Mouse (Mus musculus): ENCODE measurements around the gene Spry2. TPM values are rescaled to one million over a fixed set of nuclear protein-coding genes. Genes with fewer than 3 reads are reported as not detected.

Gene Spry2
- polyA plus RNA-seq, 1 experiment from 2014 or later, result 97.7 TPM

DNA sequence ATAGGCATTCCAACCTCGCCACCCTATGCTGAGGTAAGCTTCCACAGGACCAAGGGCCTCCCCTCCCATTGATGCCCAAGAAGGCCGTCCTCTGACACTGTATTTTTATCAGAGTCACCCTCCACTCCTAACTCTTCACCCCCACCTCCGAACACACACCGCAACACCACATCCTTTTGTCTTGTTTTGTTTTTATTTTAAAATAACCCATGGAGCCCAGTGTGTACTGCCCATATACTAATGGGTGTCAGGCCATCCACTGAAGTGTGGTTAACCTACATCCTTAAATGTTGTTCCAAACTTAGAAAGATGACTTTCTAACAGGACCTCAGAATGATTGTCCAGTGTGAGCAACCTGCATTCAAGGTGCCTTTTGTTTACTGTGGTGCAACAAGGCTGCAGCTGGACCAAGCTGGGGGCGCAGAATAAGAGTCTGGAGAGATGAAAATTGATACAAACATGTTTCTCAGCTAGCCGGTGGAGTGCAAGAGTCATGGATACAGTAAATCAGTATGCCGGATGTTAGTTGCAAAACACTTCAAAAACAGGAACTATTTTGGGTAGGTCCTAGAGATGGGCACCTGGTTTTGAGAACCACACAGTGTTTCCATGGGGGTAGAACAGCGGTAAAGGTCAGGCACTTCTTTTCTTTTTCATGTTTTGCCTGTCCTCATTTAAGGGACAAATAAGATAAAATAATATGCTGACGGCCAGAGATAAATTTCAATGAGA, 9.8 kb downstream of the Spry2 start:
- no peak overlapping the region for H3K4me2 ChIP-seq (replicated peaks)
- WGBS, result 94% methylated on average over 9 of the region's 9 CpGs

DNA sequence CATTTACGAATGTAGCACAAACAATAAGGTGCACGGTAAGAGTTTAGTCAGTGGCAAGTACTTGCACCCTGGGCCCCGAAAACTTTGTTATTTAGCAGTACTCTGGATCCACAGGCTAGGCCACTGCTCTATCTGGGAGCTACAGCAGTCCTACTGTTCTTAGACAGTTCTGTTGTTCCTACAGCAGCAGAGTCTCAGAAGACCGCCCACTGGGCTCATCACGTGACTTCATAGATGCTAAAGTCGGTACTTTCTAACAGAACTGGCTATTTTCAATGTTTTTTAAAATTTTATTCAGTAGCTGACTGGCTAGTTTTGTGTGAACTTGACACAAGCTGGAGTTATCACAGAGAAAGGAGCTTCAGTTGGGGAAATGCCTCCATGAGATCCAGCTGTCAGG, 11.4 kb downstream of the Spry2 start:
- WGBS, result 84% methylated on average over 6 of the region's 6 CpGs
- H3K27ac ChIP-seq, result no peak overlapping the region
- no peak overlapping the region for H3K9ac ChIP-seq
- no peak for ATAC-seq (ENCODE audit: low FRiP score, low read depth)
- H3K9me3 ChIP-seq, result no peaks in the 10 kb centered on the region
- H3K4me2 ChIP-seq (replicated peaks), result no peak overlapping the region
- H3K36me3 ChIP-seq, result peaks cover 7% of the 10 kb centered on the region
- peaks cover 2% of the 10 kb centered on the region for H3K4me1 ChIP-seq
- H3K27me3 ChIP-seq, result no peaks in the 10 kb centered on the region
- no peak overlapping the region for H3K4me3 ChIP-seq

More for the DNA sequence above, 9.8 kb downstream of the Spry2 start:
- Histone ChIP-seq H3K27ac (no peak overlapping the region), H3K9ac (no peak overlapping the region), H3K4me3 (no peak overlapping the region), H3K36me3 (peaks cover 22% of the 10 kb centered on the region), H3K9me3 (no peaks in the 10 kb centered on the region), H3K4me1 (peaks cover 16% of the 10 kb centered on the region), H3K27me3 (no peaks in the 10 kb centered on the region)
- ATAC-seq (ENCODE audit: low FRiP score, low read depth), result no peak

- Histone ChIP-seq H3K4me2 (replicated peaks) (no peak overlapping the region), H3K9me3 (no peaks in the 10 kb centered on the region), H3K9ac (no peak overlapping the region), H3K4me1 (0 out of 2 replicates have a peak, but pooled peaks cover 2% of the 10 kb centered on the region), H3K27ac (no peak overlapping the region), H3K27me3 (no peaks in the 10 kb centered on the region), H3K4me3 (no peak overlapping the region), H3K36me3 (no peaks in the 10 kb centered on the region)
- 65% methylated on average over 6 of the region's 6 CpGs for WGBS
- ATAC-seq (ENCODE audit: low FRiP score, low read depth), result no peak
Measured at GRCm38 (mm10) chr14:105883215-105883614, 13.4 kb downstream of the Spry2 start.

DNA sequence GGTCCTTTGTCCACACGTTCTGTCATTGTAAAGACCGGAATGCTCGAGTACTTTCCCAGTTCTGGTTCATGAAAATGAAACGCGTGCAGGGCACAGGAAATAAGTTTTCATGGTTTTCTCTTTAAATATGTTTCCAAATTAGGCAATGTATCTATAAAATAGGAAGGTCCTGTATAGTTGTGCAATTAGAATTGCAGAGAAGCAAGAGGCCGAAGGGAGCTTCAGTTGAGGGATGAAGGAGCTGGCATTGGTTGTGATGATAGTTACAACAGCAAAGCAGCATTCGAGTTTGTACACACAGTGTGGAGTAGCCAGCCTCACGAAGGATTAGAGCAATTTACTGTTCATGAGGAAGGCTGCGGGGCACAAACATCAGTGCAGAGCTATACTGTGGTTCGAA, 18.3 kb downstream of the Spry2 start:
- Histone ChIP-seq H3K27me3 (no peaks in the 10 kb centered on the region), H3K9me3 (no peaks in the 10 kb centered on the region), H3K36me3 (no peaks in the 10 kb centered on the region), H3K4me2 (replicated peaks) (no peak overlapping the region), H3K9ac (no peak overlapping the region), H3K4me1 (0 out of 2 replicates have a peak, but pooled peaks cover 2% of the 10 kb centered on the region), H3K27ac (no peak overlapping the region), H3K4me3 (no peak overlapping the region)
- WGBS, result 70% methylated on average over 10 of the region's 10 CpGs
- ATAC-seq (ENCODE audit: low FRiP score, low read depth), result no peak

GRCm38 (mm10) chr14:105876375-105876774, 20.2 kb downstream of the Spry2 start:
- no peaks in the 10 kb centered on the region for H3K27me3 ChIP-seq
- H3K9me3 ChIP-seq, result no peaks in the 10 kb centered on the region
- no peaks in the 10 kb centered on the region for H3K36me3 ChIP-seq
- peaks cover 6% of the 10 kb centered on the region; the same call in 1 of the 2 replicates for H3K4me1 ChIP-seq
- no peak overlapping the region for H3K4me2 ChIP-seq (replicated peaks)
- H3K27ac ChIP-seq, result no peak overlapping the region
- H3K9ac ChIP-seq, result no peak overlapping the region
- no peak overlapping the region for H3K4me3 ChIP-seq
- WGBS, result 54% methylated on average over 7 of the region's 7 CpGs
- ATAC-seq (ENCODE audit: low FRiP score, low read depth), result no peak

- Histone ChIP-seq H3K4me3 (no peak overlapping the region), H3K9me3 (0 out of 2 replicates have a peak, but pooled peaks cover 3% of the 10 kb centered on the region), H3K27me3 (no peaks in the 10 kb centered on the region), H3K27ac (peak overlapping the region; percentile 22; the same call in 1 of the 2 replicates), H3K36me3 (no peaks in the 10 kb centered on the region), H3K4me1 (peaks cover 12% of the 10 kb centered on the region), H3K4me2 (replicated peaks) (peak overlapping the region; percentile 23; the same call in 1 of the 2 replicates), H3K9ac (no peak overlapping the region)
- peak; percentile 15; the same call in 1 of the 2 replicates for ATAC-seq (ENCODE audit: low FRiP score, low read depth)
- 51% methylated on average over 14 of the region's 14 CpGs for WGBS
Measured at GRCm38 (mm10) chr14:105870370-105870936, 26.2 kb downstream of the Spry2 start.

DNA sequence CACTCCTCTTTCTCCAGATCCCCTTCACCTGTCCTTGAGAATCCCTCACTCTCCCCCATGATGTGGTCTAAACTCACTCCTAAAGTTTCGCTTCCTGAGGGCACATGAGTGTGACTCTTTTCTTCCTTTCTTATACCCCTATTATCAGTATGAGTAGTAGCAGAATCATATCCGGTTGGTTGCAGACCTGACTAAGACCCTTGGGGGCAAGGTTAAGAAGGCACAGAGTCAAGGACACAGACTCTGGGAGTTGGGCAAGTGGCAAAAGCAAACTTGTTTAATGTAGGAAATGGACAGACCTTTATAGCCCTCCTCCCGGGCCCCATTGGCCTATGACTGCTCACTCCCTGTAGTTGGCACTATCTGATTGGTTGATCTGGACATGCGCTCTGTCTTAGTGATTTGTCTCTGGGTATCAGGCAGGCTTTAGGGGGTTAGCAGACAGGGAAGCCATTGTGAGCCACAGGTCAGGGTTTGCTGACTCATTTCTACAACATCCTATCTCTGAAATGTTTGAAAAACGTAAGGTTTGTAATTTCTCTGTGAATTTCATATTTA, 31.2 kb downstream of the Spry2 start:
- H3K4me3 ChIP-seq, result no peak overlapping the region
- H3K4me2 ChIP-seq (replicated peaks), result no peak overlapping the region
- no peak overlapping the region for H3K27ac ChIP-seq
- H3K36me3 ChIP-seq, result no peaks in the 10 kb centered on the region
- WGBS, result 90% methylated on average over 5 of the region's 5 CpGs
- H3K9me3 ChIP-seq, result 0 out of 2 replicates have a peak, but pooled peaks cover 3% of the 10 kb centered on the region
- H3K27me3 ChIP-seq, result no peaks in the 10 kb centered on the region
- H3K4me1 ChIP-seq, result peaks cover 4% of the 10 kb centered on the region
- ATAC-seq (ENCODE audit: low FRiP score, low read depth), result no peak
- H3K9ac ChIP-seq, result no peak overlapping the region

- no peaks in the 10 kb centered on the region for H3K4me1 ChIP-seq
Measured at GRCm38 (mm10) chr14:105862199-105862598, 34.4 kb downstream of the Spry2 start.

GRCm38 (mm10) chr14:105860920-105861319, 35.7 kb downstream of the Spry2 start:
- no peak for ATAC-seq (ENCODE audit: low FRiP score, low read depth)
- Histone ChIP-seq H3K9ac (no peak overlapping the region), H3K4me3 (no peak overlapping the region), H3K4me2 (replicated peaks) (no peak overlapping the region), H3K27ac (no peak overlapping the region), H3K9me3 (no peaks in the 10 kb centered on the region), H3K4me1 (no peaks in the 10 kb centered on the region), H3K27me3 (no peaks in the 10 kb centered on the region), H3K36me3 (no peaks in the 10 kb centered on the region)
- WGBS, result 49% methylated on average over 6 of the region's 6 CpGs

More at GRCm38 (mm10) chr14:105862199-105862598, 34.4 kb downstream of the Spry2 start:
- H3K9me3 ChIP-seq, result no peaks in the 10 kb centered on the region
- H3K27ac ChIP-seq, result no peak overlapping the region
- H3K4me3 ChIP-seq, result no peak overlapping the region
- no peak overlapping the region for H3K4me2 ChIP-seq (replicated peaks)
- no peaks in the 10 kb centered on the region for H3K27me3 ChIP-seq
- no peak overlapping the region for H3K9ac ChIP-seq
- no peaks in the 10 kb centered on the region for H3K36me3 ChIP-seq
- no peak for ATAC-seq (ENCODE audit: low FRiP score, low read depth)
- WGBS, result 80% methylated on average over 11 of the region's 11 CpGs

- H3K27me3 ChIP-seq, result no peaks in the 10 kb centered on the region
- H3K36me3 ChIP-seq, result no peaks in the 10 kb centered on the region
- no peaks in the 10 kb centered on the region for H3K4me1 ChIP-seq
- WGBS, result 93% methylated on average over 4 of the region's 4 CpGs
- no peak overlapping the region for H3K9ac ChIP-seq
- no peak for ATAC-seq (ENCODE audit: low FRiP score, low read depth)
- no peak overlapping the region for H3K4me2 ChIP-seq (replicated peaks)
- H3K9me3 ChIP-seq, result no peaks in the 10 kb centered on the region
- no peak overlapping the region for H3K4me3 ChIP-seq
- H3K27ac ChIP-seq, result no peak overlapping the region
Measured at GRCm38 (mm10) chr14:105860276-105860675, 36.3 kb downstream of the Spry2 start.

DNA sequence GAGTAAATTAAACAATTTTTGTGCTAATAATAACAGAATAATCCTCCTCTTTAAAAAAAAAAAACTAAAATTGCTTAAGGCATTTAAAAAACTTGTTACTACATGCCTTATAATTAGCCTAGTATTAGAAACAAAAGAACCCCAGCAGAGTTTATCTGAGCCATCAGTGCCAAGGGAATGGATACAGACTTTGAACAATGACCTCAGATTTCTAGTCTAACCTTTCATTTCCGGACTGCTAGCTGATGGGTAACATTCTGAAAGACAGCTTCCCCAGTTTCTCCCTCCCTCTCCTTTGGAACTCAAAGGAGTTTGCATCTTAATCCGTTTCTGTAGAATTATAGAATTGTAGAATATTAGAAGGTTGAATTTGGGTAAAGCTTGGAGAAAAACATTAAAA, 36.7 kb downstream of the Spry2 start:
- ATAC-seq (ENCODE audit: low FRiP score, low read depth), result no peak
- H3K9me3 ChIP-seq, result no peaks in the 10 kb centered on the region
- no peaks in the 10 kb centered on the region for H3K36me3 ChIP-seq
- H3K4me3 ChIP-seq, result no peak overlapping the region
- no peaks in the 10 kb centered on the region for H3K4me1 ChIP-seq
- no peaks in the 10 kb centered on the region for H3K27me3 ChIP-seq
- H3K27ac ChIP-seq, result no peak overlapping the region
- H3K4me2 ChIP-seq (replicated peaks), result no peak overlapping the region
- H3K9ac ChIP-seq, result no peak overlapping the region
- 40% methylated on average over 2 of the region's 2 CpGs for WGBS

- H3K4me3 ChIP-seq, result no peak overlapping the region
- H3K9ac ChIP-seq, result no peak overlapping the region
- no peak overlapping the region for H3K27ac ChIP-seq
- no peak for ATAC-seq (ENCODE audit: low FRiP score, low read depth)
- H3K4me1 ChIP-seq, result no peaks in the 10 kb centered on the region
- H3K9me3 ChIP-seq, result no peaks in the 10 kb centered on the region
- 39% methylated on average over 4 of the region's 4 CpGs for WGBS
- no peak overlapping the region for H3K4me2 ChIP-seq (replicated peaks)
- no peaks in the 10 kb centered on the region for H3K27me3 ChIP-seq
- no peaks in the 10 kb centered on the region for H3K36me3 ChIP-seq
Measured at GRCm38 (mm10) chr14:105859368-105859767, 37.3 kb downstream of the Spry2 start.
